Mouse (Mus musculus): ENCODE measurements around the gene Ucma. TPM values are rescaled to one million over a fixed set of nuclear protein-coding genes. Genes with fewer than 3 reads are reported as not detected.

Gene Ucma
- polyA plus RNA-seq, 1 experiment from 2014 or later, result not detected

DNA sequence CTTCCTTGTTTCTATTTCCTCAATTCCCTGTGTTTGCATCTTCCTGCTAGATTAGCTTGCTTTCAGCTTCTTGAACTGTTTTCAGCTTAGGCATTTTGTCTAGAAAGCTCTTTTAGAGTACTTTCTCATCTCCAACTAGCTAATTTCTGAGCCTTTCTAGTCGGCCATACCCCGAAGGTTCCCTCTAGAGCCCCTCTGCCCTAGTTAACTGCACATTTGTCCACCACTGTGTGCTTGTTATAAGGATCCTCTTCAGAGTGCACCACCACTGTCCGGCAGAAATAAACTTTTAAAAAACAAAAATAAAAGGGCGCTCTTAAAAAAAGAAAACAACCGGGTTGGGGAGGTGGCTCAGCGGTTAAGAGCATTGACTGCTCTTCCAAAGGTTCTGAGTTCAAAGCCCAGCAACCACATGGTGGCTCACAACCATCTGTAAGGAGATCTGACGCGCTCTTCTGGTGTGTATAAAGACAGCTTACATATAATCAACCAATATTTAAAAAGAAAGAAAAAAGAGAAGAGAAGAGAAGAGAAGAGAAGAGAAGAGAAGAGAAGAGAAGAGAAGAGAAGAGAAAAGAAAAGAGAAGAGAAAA is 36.1 kb downstream of the Ucma start:
- H3K27ac ChIP-seq, result no peak overlapping the region; the same call in 1 of the 2 replicates
- no peak for ATAC-seq (ENCODE audit: insufficient read depth, low FRiP score, low read depth)
- H3K4me2 ChIP-seq, result peak overlapping the region; percentile 70
- peak overlapping the region; percentile 88 for H3K4me3 ChIP-seq (replicated peaks)
- H3K27me3 ChIP-seq (replicated peaks), result no peaks in the 10 kb centered on the region
- peaks cover 15% of the 10 kb centered on the region for H3K36me3 ChIP-seq
- H3K4me1 ChIP-seq, result 0 out of 2 replicates have a peak, but pooled peaks cover 8% of the 10 kb centered on the region
- H3K9ac ChIP-seq, result peak overlapping the region; percentile 69; the same call in 1 of the 2 replicates
- 9% methylated on average over 8 of the region's 8 CpGs for WGBS
- H3K9me3 ChIP-seq, result no peaks in the 10 kb centered on the region

DNA sequence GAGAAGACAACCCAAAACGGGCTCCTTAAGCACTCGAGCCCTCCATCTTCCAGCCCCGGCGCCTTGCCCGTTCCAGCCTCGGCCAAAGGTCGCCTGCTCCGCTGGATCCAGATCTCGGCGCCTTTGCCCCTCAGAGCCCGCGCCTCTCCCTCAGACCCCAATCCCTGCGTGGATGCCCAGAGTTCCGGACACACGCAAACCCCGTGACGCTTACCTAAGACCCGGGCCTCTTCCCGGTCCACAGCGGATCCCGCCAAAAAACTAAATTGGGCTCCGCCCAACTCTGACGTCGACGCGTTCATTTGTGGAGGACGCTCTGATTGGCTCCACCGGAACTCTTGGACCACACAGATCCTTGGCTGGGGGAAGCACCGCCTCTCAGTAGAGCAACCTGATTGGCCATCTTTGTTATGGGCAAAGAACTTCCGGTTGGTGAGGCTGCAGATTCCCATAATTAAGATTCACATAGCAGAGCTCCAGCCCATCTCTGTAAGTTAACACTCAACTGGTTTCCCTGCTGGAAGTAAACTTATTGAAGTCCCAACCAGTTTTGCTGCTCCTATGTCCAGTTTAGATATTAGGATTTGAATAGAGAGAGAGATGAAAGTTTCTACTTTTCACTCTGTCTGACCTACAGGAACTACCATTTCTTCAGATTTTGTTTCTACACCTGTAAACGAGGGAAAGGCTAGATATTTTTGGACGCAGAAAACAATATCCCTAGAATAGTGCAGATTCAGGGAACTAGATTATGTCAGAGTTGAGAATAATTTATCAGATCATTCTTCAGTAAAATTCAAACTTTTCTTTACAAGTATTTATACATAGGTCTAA is 36.8 kb downstream of the Ucma start, which contains the start of gene Mcm10:
Gene Mcm10 (minus strand): TSS at position 301 of the 834 bp plus-strand sequence.
- H3K4me3 ChIP-seq (replicated peaks), result peak within 1 kb of the TSS; percentile 88
- 0 out of 2 replicates have a peak, but pooled peaks cover 8% of the 10 kb centered on the region for H3K4me1 ChIP-seq
- H3K4me2 ChIP-seq, result peak within 1 kb of the TSS; percentile 70
- ATAC-seq (ENCODE audit: insufficient read depth, low FRiP score, low read depth), result peak; percentile 100
- peaks cover 9% of the 10 kb centered on the region for H3K36me3 ChIP-seq
- peak within 1 kb of the TSS; percentile 44; the same call in 1 of the 2 replicates for H3K27ac ChIP-seq
- H3K27me3 ChIP-seq (replicated peaks), result no peaks in the 10 kb centered on the region
- H3K9ac ChIP-seq, result peak within 1 kb of the TSS; percentile 69
- 3% methylated on average over 32 of the region's 32 CpGs for WGBS
- H3K9me3 ChIP-seq, result no peaks in the 10 kb centered on the region

- no peaks in the 10 kb centered on the region for H3K9me3 ChIP-seq
- 0 out of 2 replicates have a peak, but pooled peaks cover 8% of the 10 kb centered on the region for H3K4me1 ChIP-seq
- no peak overlapping the region for H3K27ac ChIP-seq
- WGBS, result 73% methylated on average over 7 of the region's 7 CpGs
- no peak overlapping the region for H3K9ac ChIP-seq
- no peak overlapping the region for H3K4me3 ChIP-seq (replicated peaks)
- H3K27me3 ChIP-seq (replicated peaks), result no peaks in the 10 kb centered on the region
- ATAC-seq (ENCODE audit: insufficient read depth, low FRiP score, low read depth), result no peak
- no peak overlapping the region for H3K4me2 ChIP-seq
- no peaks in the 10 kb centered on the region for H3K36me3 ChIP-seq
Observed at GRCm38 (mm10) chr2:5014616-5015015, 38.7 kb downstream of the Ucma start.

DNA sequence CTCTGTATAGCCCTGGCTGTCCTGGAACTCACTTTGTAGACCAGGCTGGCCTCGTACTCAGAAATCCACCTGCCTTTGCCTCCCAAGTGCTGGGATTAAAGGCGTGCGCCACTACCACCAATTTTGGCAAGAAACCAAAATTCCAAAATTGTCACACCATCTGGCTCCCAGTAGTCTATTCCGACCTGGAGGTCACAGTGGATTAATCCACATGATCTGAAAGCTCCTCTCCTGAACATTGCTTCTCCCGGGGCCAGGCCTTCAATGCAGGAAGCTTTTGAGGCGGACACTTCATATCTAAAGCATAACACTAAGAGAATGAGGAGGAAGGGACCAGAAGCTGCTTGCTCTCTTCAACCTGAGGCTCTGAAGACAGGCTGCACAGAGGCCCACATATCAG is 39.6 kb downstream of the Ucma start:
- Histone ChIP-seq H3K4me2 (no peak overlapping the region), H3K9ac (no peak overlapping the region), H3K36me3 (no peaks in the 10 kb centered on the region), H3K4me3 (replicated peaks) (no peak overlapping the region), H3K4me1 (0 out of 2 replicates have a peak, but pooled peaks cover 8% of the 10 kb centered on the region), H3K27ac (no peak overlapping the region), H3K27me3 (replicated peaks) (no peaks in the 10 kb centered on the region), H3K9me3 (no peaks in the 10 kb centered on the region)
- WGBS, result 87% methylated on average over 6 of the region's 6 CpGs
- no peak for ATAC-seq (ENCODE audit: insufficient read depth, low FRiP score, low read depth)

- H3K9ac ChIP-seq, result no peak overlapping the region
- 90% methylated on average over 7 of the region's 7 CpGs for WGBS
- H3K27ac ChIP-seq, result no peak overlapping the region
- no peak overlapping the region for H3K4me3 ChIP-seq (replicated peaks)
- no peaks in the 10 kb centered on the region for H3K36me3 ChIP-seq
- no peaks in the 10 kb centered on the region for H3K9me3 ChIP-seq
- no peak for ATAC-seq (ENCODE audit: insufficient read depth, low FRiP score, low read depth)
- H3K27me3 ChIP-seq (replicated peaks), result no peaks in the 10 kb centered on the region
- 0 out of 2 replicates have a peak, but pooled peaks cover 2% of the 10 kb centered on the region for H3K4me1 ChIP-seq
- no peak overlapping the region for H3K4me2 ChIP-seq
Observed at GRCm38 (mm10) chr2:5016922-5017321, 41.0 kb downstream of the Ucma start.

GRCm38 (mm10) chr2:5019708-5020107 is 43.8 kb downstream of the Ucma start:
- no peak for ATAC-seq (ENCODE audit: insufficient read depth, low FRiP score, low read depth)
- WGBS, result 55% methylated on average over 1 of the region's 1 CpGs

DNA sequence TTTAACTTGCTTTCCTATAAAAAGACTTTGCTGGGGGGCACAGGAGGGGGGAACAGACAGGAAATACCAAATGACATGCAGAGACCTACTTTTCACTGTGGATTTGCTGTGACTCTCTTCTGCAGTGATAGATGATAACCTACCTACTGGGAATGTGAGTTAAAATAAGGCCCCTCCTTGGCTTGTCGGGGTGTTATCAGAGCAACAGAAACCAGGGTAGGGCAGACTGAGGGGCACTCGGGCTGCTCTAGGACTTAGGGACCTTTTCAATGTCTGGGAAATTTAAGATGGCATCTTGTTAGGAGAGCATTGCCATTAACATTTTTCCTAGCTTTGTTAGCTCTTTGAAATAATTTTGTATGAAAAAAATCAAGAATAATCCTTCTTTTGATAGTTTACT is 47.4 kb downstream of the Ucma start:
- no peaks in the 10 kb centered on the region for H3K27me3 ChIP-seq (replicated peaks)
- H3K27ac ChIP-seq, result no peak overlapping the region
- no peak overlapping the region for H3K9ac ChIP-seq
- no peaks in the 10 kb centered on the region for H3K36me3 ChIP-seq
- no peak overlapping the region for H3K4me3 ChIP-seq (replicated peaks)
- H3K9me3 ChIP-seq, result no peaks in the 10 kb centered on the region
- H3K4me2 ChIP-seq, result no peak overlapping the region
- WGBS, result 63% methylated on average over 2 of the region's 2 CpGs
- H3K4me1 ChIP-seq, result no peaks in the 10 kb centered on the region
- no peak for ATAC-seq (ENCODE audit: insufficient read depth, low FRiP score, low read depth)

More at GRCm38 (mm10) chr2:5019708-5020107, 43.8 kb downstream of the Ucma start:
- no peaks in the 10 kb centered on the region for H3K36me3 ChIP-seq
- H3K4me3 ChIP-seq (replicated peaks), result no peak overlapping the region
- H3K9ac ChIP-seq, result no peak overlapping the region
- no peaks in the 10 kb centered on the region for H3K4me1 ChIP-seq
- H3K27ac ChIP-seq, result no peak overlapping the region
- H3K27me3 ChIP-seq (replicated peaks), result no peaks in the 10 kb centered on the region
- H3K9me3 ChIP-seq, result no peaks in the 10 kb centered on the region
- no peak overlapping the region for H3K4me2 ChIP-seq

DNA sequence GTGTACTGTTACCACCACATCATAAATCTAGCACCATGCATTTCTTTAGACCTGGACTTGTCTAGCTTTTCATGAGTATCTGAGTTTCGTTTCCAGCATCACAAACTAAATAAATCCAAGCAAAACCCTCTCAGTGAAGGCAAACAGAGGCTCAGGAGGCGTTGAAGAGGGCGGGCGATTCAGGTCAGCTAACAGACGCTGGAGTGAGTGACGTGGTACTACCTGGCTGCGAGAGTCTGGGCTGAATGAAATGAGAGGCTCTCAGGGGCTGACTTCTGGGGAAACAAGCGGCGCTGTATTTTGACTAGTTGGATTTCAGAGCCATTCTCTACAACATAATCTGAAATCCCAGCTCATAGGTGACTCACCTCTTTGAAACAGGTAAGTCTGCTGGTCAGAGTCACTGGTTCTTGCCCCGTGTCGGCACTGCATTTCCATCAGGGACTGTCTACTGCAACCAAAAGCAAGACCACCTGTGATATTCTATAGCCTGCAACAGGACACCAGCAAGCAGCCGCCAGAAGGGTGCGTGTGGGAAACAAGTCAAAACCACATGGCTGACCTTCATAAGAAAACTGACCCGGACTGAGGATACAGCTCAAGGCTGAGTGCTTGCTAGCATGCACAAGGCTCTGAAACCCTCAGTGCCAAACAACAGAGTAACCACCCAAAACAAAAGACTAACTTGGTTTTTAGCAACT is 47.9 kb downstream of the Ucma start:
- H3K9ac ChIP-seq, result no peak overlapping the region
- H3K4me3 ChIP-seq (replicated peaks), result no peak overlapping the region
- no peak overlapping the region for H3K4me2 ChIP-seq
- H3K9me3 ChIP-seq, result no peaks in the 10 kb centered on the region
- 63% methylated on average over 14 of the region's 14 CpGs for WGBS
- H3K4me1 ChIP-seq, result no peaks in the 10 kb centered on the region
- H3K27me3 ChIP-seq (replicated peaks), result no peaks in the 10 kb centered on the region
- ATAC-seq (ENCODE audit: insufficient read depth, low FRiP score, low read depth), result peak; percentile 72
- H3K36me3 ChIP-seq, result no peaks in the 10 kb centered on the region
- H3K27ac ChIP-seq, result no peak overlapping the region

GRCm38 (mm10) chr2:5025162-5025733 is 49.3 kb downstream of the Ucma start:
- H3K4me3 ChIP-seq (replicated peaks), result no peak overlapping the region
- no peaks in the 10 kb centered on the region for H3K36me3 ChIP-seq
- no peak for ATAC-seq (ENCODE audit: insufficient read depth, low FRiP score, low read depth)
- H3K27me3 ChIP-seq (replicated peaks), result no peaks in the 10 kb centered on the region
- no peak overlapping the region for H3K9ac ChIP-seq
- no peaks in the 10 kb centered on the region for H3K9me3 ChIP-seq
- no peak overlapping the region for H3K4me2 ChIP-seq
- WGBS, result 48% methylated on average over 4 of the region's 4 CpGs
- no peaks in the 10 kb centered on the region for H3K4me1 ChIP-seq
- no peak overlapping the region for H3K27ac ChIP-seq

DNA sequence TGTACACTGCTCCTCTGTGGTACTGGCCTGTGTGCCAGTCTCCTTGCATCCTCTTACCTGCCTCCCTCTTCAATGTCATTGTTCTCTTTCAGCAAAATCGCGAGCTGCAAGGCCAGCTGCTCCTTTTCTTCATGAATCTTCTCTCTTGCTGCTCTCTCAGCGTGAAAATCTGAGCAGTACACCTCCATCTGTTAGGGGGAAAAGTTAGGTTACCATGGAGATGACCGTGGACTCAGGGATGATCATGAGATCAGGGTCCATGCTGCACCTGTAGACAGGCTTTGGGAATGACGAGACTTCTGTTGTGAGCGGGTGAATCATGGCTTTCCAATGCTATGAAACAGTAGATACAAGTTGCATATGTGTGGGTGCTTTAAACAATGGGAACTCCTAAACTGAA is 51.1 kb downstream of the Ucma start:
- no peaks in the 10 kb centered on the region for H3K36me3 ChIP-seq
- WGBS, result 73% methylated on average over 6 of the region's 6 CpGs
- no peak for ATAC-seq (ENCODE audit: insufficient read depth, low FRiP score, low read depth)
- H3K4me2 ChIP-seq, result no peak overlapping the region
- no peak overlapping the region for H3K4me3 ChIP-seq (replicated peaks)
- H3K27ac ChIP-seq, result no peak overlapping the region
- H3K27me3 ChIP-seq (replicated peaks), result no peaks in the 10 kb centered on the region
- no peaks in the 10 kb centered on the region for H3K4me1 ChIP-seq
- no peaks in the 10 kb centered on the region for H3K9me3 ChIP-seq
- no peak overlapping the region for H3K9ac ChIP-seq

GRCm38 (mm10) chr2:5028047-5028446 is 52.1 kb downstream of the Ucma start:
- Histone ChIP-seq H3K27me3 (replicated peaks) (no peaks in the 10 kb centered on the region), H3K36me3 (no peaks in the 10 kb centered on the region), H3K4me1 (no peaks in the 10 kb centered on the region), H3K9ac (no peak overlapping the region), H3K27ac (no peak overlapping the region), H3K4me2 (no peak overlapping the region), H3K4me3 (replicated peaks) (no peak overlapping the region), H3K9me3 (no peaks in the 10 kb centered on the region)
- ATAC-seq (ENCODE audit: insufficient read depth, low FRiP score, low read depth), result no peak
- 82% methylated on average over 7 of the region's 7 CpGs for WGBS

All from stomach, embryonic 15.5 days (tissue).